Mouse (Mus musculus): ENCODE data around the gene Cyp2w1. TPM values are rescaled to one million over a fixed set of nuclear protein-coding genes. Genes with fewer than 3 reads are reported as not detected.

The Cyp2w1 gene
- polyA plus RNA-seq, 1 experiment from 2014 or later: not detected

DNA sequence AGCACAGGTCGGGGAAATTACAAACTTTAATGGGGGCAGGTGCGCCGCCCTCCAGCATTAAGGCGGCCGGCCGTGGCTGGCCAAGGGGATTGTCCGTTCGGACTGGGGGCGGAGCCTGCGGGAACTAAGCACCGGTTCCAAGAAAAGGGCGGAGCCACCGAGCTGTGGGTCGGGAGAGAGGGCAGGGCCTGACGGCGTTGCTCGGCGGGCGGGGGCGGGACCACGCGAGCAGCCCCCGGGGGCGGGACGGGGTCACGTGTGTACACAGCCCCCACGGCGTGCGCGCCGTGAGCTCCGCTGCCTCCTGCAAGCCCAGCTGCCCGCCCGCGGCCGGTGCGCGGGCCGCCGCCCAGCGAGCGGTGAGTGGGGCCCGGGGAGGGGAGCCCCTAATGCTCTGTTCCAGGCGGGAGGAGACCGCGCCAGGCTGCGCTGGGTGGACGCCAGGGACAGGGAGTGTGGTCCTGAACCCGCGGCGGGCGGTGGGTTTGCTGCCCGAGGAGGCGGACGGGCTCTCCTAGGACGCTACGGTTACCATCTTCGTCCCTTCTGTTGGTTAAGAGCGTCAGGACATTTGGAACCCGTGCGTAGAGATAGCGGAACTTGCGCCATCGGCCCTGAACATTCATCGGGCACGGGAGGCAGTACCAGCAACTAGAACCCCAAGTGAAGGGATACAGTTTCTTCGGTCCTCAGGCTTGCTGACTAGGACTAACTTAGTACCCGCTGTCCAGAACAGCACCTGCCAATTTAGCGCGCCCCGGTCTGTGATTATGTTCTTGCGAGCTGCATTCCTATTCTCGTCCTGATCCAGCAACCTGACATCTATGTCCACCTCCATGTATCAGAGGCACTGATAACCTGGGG, 28.2 kb downstream of the Cyp2w1 start:
- no peaks in the 10 kb centered on the region for H3K27me3 ChIP-seq
- peaks cover 17% of the 10 kb centered on the region for H3K4me1 ChIP-seq
- H3K9me3 ChIP-seq: no peaks in the 10 kb centered on the region
- peak overlapping the region; percentile 64 for H3K9ac ChIP-seq (replicated peaks)
- peak; percentile 71 for ATAC-seq (replicated peaks)
- H3K36me3 ChIP-seq: no peaks in the 10 kb centered on the region
- H3K4me3 ChIP-seq: peak overlapping the region; percentile 58
- H3K27ac ChIP-seq (replicated peaks): no peak overlapping the region; the same call in 1 of the 2 replicates
- WGBS: under 1% methylated on average over 73 of the region's 73 CpGs
- peak overlapping the region; percentile 92 for H3K4me2 ChIP-seq (replicated peaks)

- H3K9ac ChIP-seq (replicated peaks): no peak overlapping the region
- 85% methylated on average over 18 of the region's 18 CpGs for WGBS
- peaks cover 17% of the 10 kb centered on the region for H3K4me1 ChIP-seq
- H3K27ac ChIP-seq (replicated peaks): no peak overlapping the region
- no peaks in the 10 kb centered on the region for H3K36me3 ChIP-seq
- H3K4me3 ChIP-seq: no peak overlapping the region
- H3K9me3 ChIP-seq: no peaks in the 10 kb centered on the region
- no peaks in the 10 kb centered on the region for H3K27me3 ChIP-seq
- ATAC-seq (replicated peaks): no peak
- H3K4me2 ChIP-seq (replicated peaks): no peak overlapping the region
These were observed 29.4 kb downstream of the Cyp2w1 start for GRCm38 (mm10) chr5:139381586-139382513.

GRCm38 (mm10) chr5:139382760-139383159, 30.3 kb downstream of the Cyp2w1 start:
- H3K4me1 ChIP-seq: peaks cover 19% of the 10 kb centered on the region
- no peaks in the 10 kb centered on the region for H3K27me3 ChIP-seq
- H3K4me2 ChIP-seq (replicated peaks): no peak overlapping the region
- H3K9ac ChIP-seq (replicated peaks): no peak overlapping the region
- no peak overlapping the region for H3K4me3 ChIP-seq
- H3K9me3 ChIP-seq: no peaks in the 10 kb centered on the region
- no peaks in the 10 kb centered on the region for H3K36me3 ChIP-seq
- 72% methylated on average over 8 of the region's 8 CpGs for WGBS
- ATAC-seq (replicated peaks): no peak
- no peak overlapping the region for H3K27ac ChIP-seq (replicated peaks)

- H3K4me1 ChIP-seq: peaks cover 24% of the 10 kb centered on the region
- ATAC-seq (replicated peaks): no peak
These were observed 30.8 kb downstream of the Cyp2w1 start for GRCm38 (mm10) chr5:139383234-139383633.

DNA sequence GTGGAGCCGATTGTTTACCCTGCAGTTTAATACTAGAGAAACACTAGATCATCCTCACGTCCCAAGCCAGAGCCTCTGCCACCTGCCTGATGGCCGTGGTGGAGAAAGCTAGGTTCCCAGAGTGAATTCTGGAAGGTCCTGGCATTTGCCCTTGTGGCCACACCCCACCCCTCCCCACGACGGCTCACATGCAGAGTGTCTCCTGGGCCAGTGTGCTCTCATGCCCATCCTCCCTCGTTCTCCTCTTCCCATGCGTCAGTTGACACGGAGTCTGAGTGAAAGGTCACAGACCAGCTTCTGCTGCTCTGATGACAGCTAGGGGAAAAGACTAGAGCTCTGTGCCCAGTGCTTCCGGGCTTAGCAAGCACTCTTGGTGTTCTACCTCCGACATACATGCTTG, 32.1 kb downstream of the Cyp2w1 start:
- peaks cover 30% of the 10 kb centered on the region for H3K4me1 ChIP-seq
- ATAC-seq (replicated peaks): no peak
- WGBS: 86% methylated on average over 10 of the region's 10 CpGs

More at GRCm38 (mm10) chr5:139383234-139383633, 30.8 kb downstream of the Cyp2w1 start:
- Histone ChIP-seq H3K4me3 (no peak overlapping the region), H3K9me3 (no peaks in the 10 kb centered on the region), H3K27ac (replicated peaks) (no peak overlapping the region), H3K4me2 (replicated peaks) (no peak overlapping the region), H3K36me3 (no peaks in the 10 kb centered on the region), H3K9ac (replicated peaks) (no peak overlapping the region), H3K27me3 (no peaks in the 10 kb centered on the region)
- WGBS: 80% methylated on average over 9 of the region's 9 CpGs

GRCm38 (mm10) chr5:139386047-139386446, 33.6 kb downstream of the Cyp2w1 start:
- Histone ChIP-seq H3K36me3 (no peaks in the 10 kb centered on the region), H3K4me1 (peaks cover 24% of the 10 kb centered on the region), H3K27me3 (no peaks in the 10 kb centered on the region), H3K9ac (replicated peaks) (no peak overlapping the region), H3K27ac (replicated peaks) (no peak overlapping the region), H3K9me3 (no peaks in the 10 kb centered on the region), H3K4me2 (replicated peaks) (no peak overlapping the region), H3K4me3 (no peak overlapping the region)
- WGBS: 92% methylated on average over 5 of the region's 5 CpGs
- no peak for ATAC-seq (replicated peaks)

More for the DNA sequence above, 32.1 kb downstream of the Cyp2w1 start:
- no peak overlapping the region for H3K27ac ChIP-seq (replicated peaks)
- no peaks in the 10 kb centered on the region for H3K36me3 ChIP-seq
- H3K9me3 ChIP-seq: no peaks in the 10 kb centered on the region
- no peak overlapping the region for H3K9ac ChIP-seq (replicated peaks)
- no peak overlapping the region for H3K4me3 ChIP-seq
- no peaks in the 10 kb centered on the region for H3K27me3 ChIP-seq
- no peak overlapping the region for H3K4me2 ChIP-seq (replicated peaks)

GRCm38 (mm10) chr5:139387329-139388194, 35.1 kb downstream of the Cyp2w1 start:
- H3K4me2 ChIP-seq (replicated peaks): no peak overlapping the region
- H3K9ac ChIP-seq (replicated peaks): no peak overlapping the region
- peak overlapping the region; percentile 18; the same call in 1 of the 2 replicates for H3K27ac ChIP-seq (replicated peaks)
- no peaks in the 10 kb centered on the region for H3K36me3 ChIP-seq
- H3K4me1 ChIP-seq: peaks cover 20% of the 10 kb centered on the region
- ATAC-seq (replicated peaks): 0 out of 2 replicates have a peak, but pooled peaks have one; percentile 11
- no peaks in the 10 kb centered on the region for H3K27me3 ChIP-seq
- H3K4me3 ChIP-seq: no peak overlapping the region
- WGBS: 82% methylated on average over 10 of the region's 10 CpGs
- no peaks in the 10 kb centered on the region for H3K9me3 ChIP-seq

DNA sequence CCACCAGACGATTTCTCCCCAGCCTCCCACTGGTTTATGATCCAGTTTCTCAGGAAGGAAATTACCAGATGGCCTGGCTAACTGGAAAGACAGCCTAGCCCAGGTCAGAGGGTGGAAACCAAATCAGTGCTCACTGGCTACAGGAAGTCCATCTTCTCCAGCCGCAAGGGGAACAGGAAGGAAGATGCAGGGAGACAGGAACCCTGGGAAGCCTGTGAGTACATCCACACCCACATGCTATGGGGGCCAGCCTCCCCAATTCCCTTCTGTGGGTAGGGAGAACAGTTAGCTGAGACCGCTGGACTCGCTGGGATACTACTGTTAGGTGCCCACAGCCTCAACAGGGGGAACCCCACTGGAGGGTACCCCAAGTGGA, 35.8 kb downstream of the Cyp2w1 start:
- peaks cover 20% of the 10 kb centered on the region for H3K4me1 ChIP-seq
- no peak for ATAC-seq (replicated peaks)

GRCm38 (mm10) chr5:139388694-139389675, 36.6 kb downstream of the Cyp2w1 start:
- 0 out of 2 replicates have a peak overlapping the region, but pooled peaks have one; percentile 15 for H3K9ac ChIP-seq (replicated peaks)
- no peaks in the 10 kb centered on the region for H3K27me3 ChIP-seq
- no peaks in the 10 kb centered on the region for H3K36me3 ChIP-seq
- ATAC-seq (replicated peaks): no peak
- peaks cover 20% of the 10 kb centered on the region for H3K4me1 ChIP-seq
- H3K9me3 ChIP-seq: no peaks in the 10 kb centered on the region
- H3K4me2 ChIP-seq (replicated peaks): no peak overlapping the region
- 0 out of 2 replicates have a peak overlapping the region, but pooled peaks have one; percentile 29 for H3K27ac ChIP-seq (replicated peaks)
- no peak overlapping the region for H3K4me3 ChIP-seq
- 75% methylated on average over 17 of the region's 17 CpGs for WGBS

More for the DNA sequence above, 35.8 kb downstream of the Cyp2w1 start:
- Histone ChIP-seq H3K27ac (replicated peaks) (peak overlapping the region; percentile 19; the same call in 1 of the 2 replicates), H3K9ac (replicated peaks) (no peak overlapping the region), H3K27me3 (no peaks in the 10 kb centered on the region), H3K9me3 (no peaks in the 10 kb centered on the region), H3K36me3 (no peaks in the 10 kb centered on the region), H3K4me2 (replicated peaks) (no peak overlapping the region), H3K4me3 (no peak overlapping the region)
- 80% methylated on average over 4 of the region's 4 CpGs for WGBS

DNA sequence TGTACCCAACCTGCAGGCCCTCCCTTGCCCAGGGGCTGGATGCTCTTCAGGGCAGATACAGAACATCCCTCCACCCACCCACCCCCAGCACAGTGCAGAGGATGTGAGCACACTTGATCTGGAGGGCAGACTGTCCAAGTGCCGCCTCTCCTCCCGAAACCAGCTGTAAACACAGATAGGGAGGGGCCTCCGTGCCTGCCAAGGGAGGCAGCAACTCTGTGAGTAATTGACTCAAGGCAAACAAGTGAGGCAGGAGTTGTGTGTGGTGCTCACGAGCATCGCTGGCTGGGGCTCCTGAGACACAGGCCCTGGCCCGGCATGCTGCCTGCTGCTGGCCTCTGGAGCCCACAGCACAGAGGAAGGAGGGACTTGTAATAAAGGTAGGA, 37.3 kb downstream of the Cyp2w1 start:
- ATAC-seq (replicated peaks): no peak; the same call in 1 of the 2 replicates

More for the DNA sequence above, 37.3 kb downstream of the Cyp2w1 start:
- Histone ChIP-seq H3K27me3 (no peaks in the 10 kb centered on the region), H3K27ac (replicated peaks) (peak overlapping the region; percentile 29; the same call in 1 of the 2 replicates), H3K36me3 (no peaks in the 10 kb centered on the region), H3K4me2 (replicated peaks) (no peak overlapping the region), H3K4me1 (peaks cover 20% of the 10 kb centered on the region), H3K4me3 (no peak overlapping the region), H3K9ac (replicated peaks) (0 out of 2 replicates have a peak overlapping the region, but pooled peaks have one; percentile 15), H3K9me3 (no peaks in the 10 kb centered on the region)
- WGBS: 51% methylated on average over 6 of the region's 6 CpGs
